Mouse (Mus musculus) CD4-positive helper T cell, adult 2 months (primary cell): ENCODE results near the gene Hadh.
A peak's percentile ranks its signal among the peaks of the same experiment; 100 is the strongest.

Source experiments
- DNase-seq: peaks from one replicate; pipeline ENCODE4 v3.0.0-alpha.2; 2012; ENCODE audit warnings: low read depth, missing footprints, low spot score

Hadh gene

GRCm38 (mm10) chr3:131271157-131271556 is 744 bp downstream of the Hadh start:
- peak; percentile 51 for DNase-seq

GRCm38 (mm10) chr3:131270381-131270780 is 1.5 kb downstream of the Hadh start:
- no peak for DNase-seq

GRCm38 (mm10) chr3:131266366-131267050 is 5.4 kb downstream of the Hadh start:
- no peak for DNase-seq

- DNase-seq: no peak
Measured at GRCm38 (mm10) chr3:131265516-131265915, 6.4 kb downstream of the Hadh start.

GRCm38 (mm10) chr3:131263766-131264486 is 8.0 kb downstream of the Hadh start:
- no peak for DNase-seq

- DNase-seq: no peak
Measured at GRCm38 (mm10) chr3:131260418-131260817, 11.5 kb downstream of the Hadh start.

- DNase-seq: no peak
Measured at GRCm38 (mm10) chr3:131259392-131259965, 12.4 kb downstream of the Hadh start.

GRCm38 (mm10) chr3:131258921-131259320 is 13.0 kb downstream of the Hadh start:
- DNase-seq: no peak

GRCm38 (mm10) chr3:131255399-131255981 is 16.4 kb downstream of the Hadh start:
- DNase-seq: no peak

- no peak for DNase-seq
Measured at GRCm38 (mm10) chr3:131254991-131255390, 16.9 kb downstream of the Hadh start.

GRCm38 (mm10) chr3:131251601-131252000 is 20.3 kb downstream of the Hadh start:
- no peak for DNase-seq

GRCm38 (mm10) chr3:131250978-131251377 is 20.9 kb downstream of the Hadh start:
- DNase-seq: no peak

GRCm38 (mm10) chr3:131250283-131250682 is 21.6 kb downstream of the Hadh start:
- DNase-seq: peak; percentile 34

GRCm38 (mm10) chr3:131248444-131248843 is 23.5 kb downstream of the Hadh start:
- no peak for DNase-seq

- no peak for DNase-seq
Measured at GRCm38 (mm10) chr3:131247851-131248250, 24.1 kb downstream of the Hadh start.

- DNase-seq: no peak
Measured at GRCm38 (mm10) chr3:131247447-131247846, 24.5 kb downstream of the Hadh start.

- no peak for DNase-seq
Measured at GRCm38 (mm10) chr3:131246579-131247046, 25.3 kb downstream of the Hadh start.

GRCm38 (mm10) chr3:131245766-131246578 is 25.9 kb downstream of the Hadh start:
- DNase-seq: peak; percentile 69

GRCm38 (mm10) chr3:131237785-131238633 is 33.9 kb downstream of the Hadh start:
- DNase-seq: peak; percentile 77

GRCm38 (mm10) chr3:131237061-131237460 is 34.8 kb downstream of the Hadh start:
- no peak for DNase-seq
